Mouse (Mus musculus) bone marrow, adult 2 months (tissue): ENCODE data around the gene Dnase1l1. TPM values are rescaled to one million over a fixed set of nuclear protein-coding genes. Genes with fewer than 3 reads are reported as not detected.
A peak's percentile ranks its signal among the peaks of the same experiment; 100 is the strongest.

ENCODE experiments used
- H3K27ac ChIP-seq: fragments of 200-500 bp; 2 replicates; pipeline ENCODE4 v1.5.1; 2012; ENCODE audit warnings: low read depth, mild to moderate bottlenecking, control low read depth, inconsistent platforms, low read length; ENCODE audit not compliant: control insufficient read depth, poor library complexity, insufficient read depth
- H3K4me1 ChIP-seq: fragments of 200-500 bp; 2 replicates; pipeline ENCODE4 v1.6.1; 2011; ENCODE audit warnings: low read length; ENCODE audit not compliant: control insufficient read depth, insufficient read depth
- H3K4me3 ChIP-seq: fragments of 200-500 bp; replicated peaks from 2 replicates; pipeline ENCODE3; 2011; ENCODE audit warnings: mild to moderate bottlenecking, low read depth, low read length, control low read depth; ENCODE audit not compliant: control insufficient read depth
- CTCF ChIP-seq: fragments of 200-500 bp; IDR thresholded peaks from 2 replicates; pipeline ENCODE4 v1.5.1; 2011; ENCODE audit warnings: low read length, control low read depth; ENCODE audit not compliant: control insufficient read depth, insufficient read depth
- POLR2A ChIP-seq: fragments of 200-500 bp; IDR thresholded peaks from 2 replicates; pipeline ENCODE4 v1.6.1; 2011; ENCODE audit warnings: low read depth, mild to moderate bottlenecking, control low read depth, low read length, borderline replicate concordance; ENCODE audit not compliant: control insufficient read depth
- WGBS: fragments of 180-500 bp; shearing (Covaris S2); methylation state at CpG from one replicate; pipeline ENCODE4 v1.1.7; 2018; 5-methylcytosine and 5-hydroxymethylcytosine counted together
- polyA plus RNA-seq: library from polyadenylated mRNA; stranded (reverse); fragments of >200 nt; gene quantifications from 2 replicates; pipeline ENCODE4 v1.2.4, GENCODE M21; 2011; ENCODE audit warnings: low replicate concordance; ENCODE audit not compliant: missing spikeins, insufficient read depth, insufficient read length

Dnase1l1 gene
- polyA plus RNA-seq = 16.4 and 21.5 TPM in 2 replicates

- TF ChIP-seq POLR2A (peak; percentile 41), CTCF (no peak)
- Histone ChIP-seq H3K4me1 (no peaks in the 10 kb centered on the region; the same call in none of the 2 replicates), H3K27ac (peak within 1 kb of the TSS; percentile 77), H3K4me3 (peak within 1 kb of the TSS; percentile 80)
- WGBS = 7% methylated on average over 16 of the region's 16 CpGs
Observed at GRCm38 (mm10) chrX:74281732-74282394, at the start of gene Dnase1l1, which contains the start of gene Taz. Dnase1l1 (minus strand) TSS chrX:74282337. Taz (plus strand) TSS chrX:74281912.

- WGBS = 47% methylated on average over 2 of the region's 2 CpGs
- Histone ChIP-seq H3K27ac (no peak overlapping the region), H3K4me1 (no peaks in the 10 kb centered on the region), H3K4me3 (no peak overlapping the region)
- TF ChIP-seq CTCF (no peak), POLR2A (no peak)
Observed at GRCm38 (mm10) chrX:74330166-74330930, 48.2 kb upstream of the Dnase1l1 start.

- Histone ChIP-seq H3K27ac (no peak overlapping the region), H3K4me1 (no peaks in the 10 kb centered on the region), H3K4me3 (peak overlapping the region; percentile 31)
- 25% methylated on average over 9 of the region's 10 CpGs for WGBS
- TF ChIP-seq CTCF (no peak), POLR2A (no peak)
Observed at GRCm38 (mm10) chrX:74329215-74329671, 47.1 kb upstream of the Dnase1l1 start.

GRCm38 (mm10) chrX:74328725-74329161 lies 46.6 kb upstream of the Dnase1l1 start, which contains the start of gene Plxna3:
Plxna3 (plus strand) TSS chrX:74329066.
- H3K4me1 ChIP-seq = no peaks in the 10 kb centered on the region
- TF ChIP-seq CTCF = no peak
- TF ChIP-seq POLR2A = no peak
- 11% methylated on average over 27 of the region's 30 CpGs for WGBS
- H3K27ac ChIP-seq = peak within 1 kb of the TSS; percentile 15; the same call in 1 of the 2 replicates
- H3K4me3 ChIP-seq = peak within 1 kb of the TSS; percentile 31

- Histone ChIP-seq H3K4me3 (peak within 1 kb of the TSS; percentile 89), H3K27ac (peak within 1 kb of the TSS; percentile 90), H3K4me1 (no peaks in the 10 kb centered on the region)
- TF ChIP-seq CTCF = no peak
- TF ChIP-seq POLR2A = peak; percentile 56; the same call in 1 of the 2 replicates
- WGBS = 14% methylated on average over 53 of the region's 59 CpGs
Observed at GRCm38 (mm10) chrX:74312540-74313464, 30.7 kb upstream of the Dnase1l1 start, which contains the start of gene Fam50a. Fam50a (plus strand) TSS chrX:74313033.

GRCm38 (mm10) chrX:74304867-74305700 lies 22.9 kb upstream of the Dnase1l1 start, which contains the start of gene Gdi1:
Gdi1 (plus strand) TSS chrX:74304998.
- peak; percentile 89 for TF ChIP-seq POLR2A
- TF ChIP-seq CTCF = no peak
- WGBS = 9% methylated on average over 40 of the region's 41 CpGs
- H3K4me1 ChIP-seq = no peaks in the 10 kb centered on the region; the same call in 1 of the 2 replicates
- peak within 1 kb of the TSS; percentile 93 for H3K4me3 ChIP-seq
- peak within 1 kb of the TSS; percentile 93 for H3K27ac ChIP-seq

GRCm38 (mm10) chrX:74299721-74300120 lies 17.6 kb upstream of the Dnase1l1 start:
- Histone ChIP-seq H3K4me1 (no peaks in the 10 kb centered on the region; the same call in 1 of the 2 replicates), H3K27ac (peak overlapping the region; percentile 90), H3K4me3 (no peak overlapping the region)
- TF ChIP-seq CTCF (no peak), POLR2A (no peak)
- 13% methylated on average over 3 of the region's 3 CpGs for WGBS
